Mouse (Mus musculus) gastrocnemius, adult 18-20 months (tissue): ENCODE data around the gene Rab33b. TPM values are rescaled to one million over a fixed set of nuclear protein-coding genes. Genes with fewer than 3 reads are reported as not detected.

ENCODE experiments used
- DNase-seq: peaks from one replicate; pipeline ENCODE4 v3.0.0; 2021; ENCODE audit warnings: low spot score
- total RNA-seq, 2 experiments: library from RNA; stranded (reverse); gene quantifications; 2 replicates each; pipeline ENCODE4 v1.2.3; 2021

Rab33b gene
- total RNA-seq, 2 experiments from 2014 or later = 6.6 to 7.9 TPM

DNA sequence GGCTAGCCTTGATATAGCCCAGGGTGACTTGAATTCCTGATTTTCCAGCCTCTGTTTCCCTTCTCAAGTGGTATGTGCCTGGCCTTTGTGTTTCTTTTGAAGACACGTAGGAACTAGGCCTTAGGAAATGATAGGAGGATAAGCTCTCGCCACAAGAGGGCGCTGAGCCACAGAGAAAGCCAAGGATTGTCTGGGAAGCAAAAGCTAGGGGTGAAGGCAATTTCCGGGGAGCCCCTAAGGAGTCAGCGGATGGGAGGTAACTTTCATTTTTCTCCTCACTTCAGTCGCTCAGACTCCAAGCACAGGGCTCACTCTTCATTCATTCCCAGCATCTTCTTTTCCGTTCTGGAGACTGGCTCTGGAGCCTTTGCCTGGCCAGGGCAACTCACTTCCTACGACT is 27.2 kb downstream of the Rab33b start:
- peak; percentile 87 for DNase-seq

DNA sequence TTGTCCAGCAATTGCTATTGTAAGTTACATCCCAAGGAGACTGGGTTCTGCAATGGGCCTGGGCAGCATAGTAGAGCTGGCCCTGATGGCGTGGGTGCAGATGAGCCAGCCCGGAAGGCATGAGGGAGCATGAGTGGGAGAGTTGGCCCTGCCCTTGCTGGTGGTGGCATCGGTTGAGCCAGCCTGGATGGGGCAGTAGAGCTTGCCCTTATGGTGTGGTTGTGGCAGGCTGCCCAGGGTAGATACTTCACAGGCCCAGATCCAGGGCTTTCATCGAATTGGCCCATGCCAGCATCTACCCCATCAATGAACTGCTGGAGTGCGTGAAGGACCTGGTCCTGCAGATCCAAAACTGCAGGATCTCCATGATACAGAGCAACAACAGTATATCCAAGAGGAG is 28.3 kb downstream of the Rab33b start:
- no peak for DNase-seq

DNA sequence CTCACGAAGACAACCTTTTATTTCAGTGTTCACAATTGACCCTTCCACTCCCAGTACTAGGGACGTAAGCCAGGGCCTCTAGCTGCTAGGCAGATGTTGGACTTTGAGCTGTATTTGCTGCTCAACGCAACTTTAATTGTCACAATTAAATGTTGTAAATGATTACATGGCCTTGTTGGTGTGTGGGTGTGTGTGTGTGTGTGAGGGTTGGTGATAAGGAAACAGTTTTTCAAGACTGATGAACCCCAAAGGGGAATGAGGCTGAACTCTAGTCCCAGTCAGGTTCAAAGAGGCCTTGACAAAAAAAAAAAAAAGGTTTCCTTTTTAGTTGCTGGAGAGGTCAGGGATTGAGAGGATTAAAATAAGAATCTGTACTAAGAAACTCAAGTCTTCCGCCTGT is 33.7 kb downstream of the Rab33b start:
- DNase-seq = no peak

GRCm38 (mm10) chr3:51517878-51518762 is 34.4 kb downstream of the Rab33b start:
- DNase-seq = no peak

- no peak for DNase-seq
Measured at GRCm38 (mm10) chr3:51518763-51519121, 35.0 kb downstream of the Rab33b start.

DNA sequence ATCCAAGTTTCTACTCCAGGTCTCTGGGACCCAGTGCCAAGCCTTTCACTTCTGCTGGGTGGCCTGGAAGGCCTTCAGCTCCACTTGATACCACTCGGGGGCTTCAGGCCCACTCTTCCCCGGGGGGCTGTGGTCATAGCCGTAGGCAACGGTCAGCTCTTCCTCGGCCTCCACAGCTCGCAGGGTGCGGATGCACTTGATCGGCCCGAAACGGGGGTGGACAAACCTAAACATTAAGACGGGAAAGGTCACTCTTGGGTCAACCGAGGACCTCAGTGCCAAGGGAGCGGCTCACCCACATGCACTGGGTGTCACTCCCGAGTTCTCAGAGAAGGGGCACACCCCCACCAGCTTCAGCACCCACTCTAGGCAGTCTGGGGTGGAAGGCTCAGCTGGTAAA is 37.5 kb downstream of the Rab33b start:
- DNase-seq = no peak

DNA sequence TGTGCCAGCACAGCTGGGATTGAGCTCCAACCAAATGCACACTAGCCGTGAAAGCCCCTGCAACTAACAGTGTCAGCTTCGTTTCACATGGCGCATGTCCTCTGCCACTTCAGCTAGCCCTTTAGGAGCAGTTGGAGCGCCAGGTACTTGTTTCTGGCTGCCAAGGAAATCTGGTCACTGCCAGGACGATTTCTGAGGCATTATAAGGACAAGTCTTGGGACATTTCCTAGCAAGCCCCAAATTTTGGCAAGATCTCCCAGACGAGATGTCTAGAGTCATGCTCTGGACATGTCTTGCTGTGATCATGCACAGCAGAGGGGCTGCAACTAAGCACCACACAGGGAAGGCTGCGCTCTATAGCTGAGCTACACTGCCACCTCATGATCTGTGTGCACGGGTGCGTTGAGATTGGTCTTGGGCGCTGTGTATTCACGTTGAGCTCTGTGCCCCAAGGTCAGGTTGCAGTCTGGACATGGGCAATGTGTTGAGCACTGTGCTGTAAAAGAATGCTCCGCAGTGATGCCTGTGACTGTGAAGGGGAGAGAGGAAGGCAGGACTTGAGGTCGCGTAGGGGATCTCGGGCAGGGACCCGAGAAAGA is 41.6 kb downstream of the Rab33b start:
- no peak for DNase-seq

DNA sequence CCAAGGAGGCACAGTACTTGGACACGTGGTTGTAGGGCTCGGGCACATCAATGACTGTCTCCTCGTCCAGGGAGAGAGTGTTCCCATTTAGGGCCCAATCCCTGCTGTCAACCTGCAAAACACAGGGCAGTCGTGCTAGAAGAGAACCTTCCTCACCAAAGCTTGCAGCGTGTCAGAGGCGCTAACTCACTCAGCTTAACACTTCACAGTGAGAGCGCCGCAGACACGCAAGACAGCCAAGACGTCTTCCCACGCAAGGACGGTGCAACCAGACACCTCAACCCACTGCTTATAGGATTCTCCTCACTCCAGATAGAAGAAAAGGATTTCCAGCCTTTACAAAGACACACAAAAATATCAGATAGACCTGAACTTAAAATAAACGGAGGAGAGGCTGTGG is 43.2 kb downstream of the Rab33b start:
- DNase-seq = no peak

GRCm38 (mm10) chr3:51531473-51532281 is 48.0 kb downstream of the Rab33b start:
- DNase-seq = peak; percentile 59

- no peak for DNase-seq
Measured at GRCm38 (mm10) chr3:51532282-51532620, 48.5 kb downstream of the Rab33b start.

- DNase-seq = no peak
Measured at GRCm38 (mm10) chr3:51533573-51533972, 49.9 kb downstream of the Rab33b start.

DNA sequence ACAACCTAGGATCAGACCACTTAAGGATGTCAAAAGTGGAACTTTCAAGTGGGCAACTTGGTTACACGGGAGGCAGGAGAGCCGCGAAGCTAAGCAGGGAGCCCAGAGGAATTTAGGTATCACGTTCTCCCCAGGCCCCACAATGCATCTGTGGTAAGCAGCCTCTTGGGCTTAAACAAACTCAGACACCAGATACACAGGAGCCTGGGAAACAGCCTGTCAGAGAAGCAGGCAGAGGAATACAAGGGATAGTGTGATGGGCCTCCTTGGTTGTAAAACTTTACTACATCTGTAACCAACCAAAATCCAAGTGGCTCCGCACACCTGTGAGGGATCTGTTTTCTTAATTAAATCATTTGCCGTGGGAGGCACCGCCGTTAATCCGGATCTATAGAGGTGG is 50.3 kb downstream of the Rab33b start:
- DNase-seq = no peak

DNA sequence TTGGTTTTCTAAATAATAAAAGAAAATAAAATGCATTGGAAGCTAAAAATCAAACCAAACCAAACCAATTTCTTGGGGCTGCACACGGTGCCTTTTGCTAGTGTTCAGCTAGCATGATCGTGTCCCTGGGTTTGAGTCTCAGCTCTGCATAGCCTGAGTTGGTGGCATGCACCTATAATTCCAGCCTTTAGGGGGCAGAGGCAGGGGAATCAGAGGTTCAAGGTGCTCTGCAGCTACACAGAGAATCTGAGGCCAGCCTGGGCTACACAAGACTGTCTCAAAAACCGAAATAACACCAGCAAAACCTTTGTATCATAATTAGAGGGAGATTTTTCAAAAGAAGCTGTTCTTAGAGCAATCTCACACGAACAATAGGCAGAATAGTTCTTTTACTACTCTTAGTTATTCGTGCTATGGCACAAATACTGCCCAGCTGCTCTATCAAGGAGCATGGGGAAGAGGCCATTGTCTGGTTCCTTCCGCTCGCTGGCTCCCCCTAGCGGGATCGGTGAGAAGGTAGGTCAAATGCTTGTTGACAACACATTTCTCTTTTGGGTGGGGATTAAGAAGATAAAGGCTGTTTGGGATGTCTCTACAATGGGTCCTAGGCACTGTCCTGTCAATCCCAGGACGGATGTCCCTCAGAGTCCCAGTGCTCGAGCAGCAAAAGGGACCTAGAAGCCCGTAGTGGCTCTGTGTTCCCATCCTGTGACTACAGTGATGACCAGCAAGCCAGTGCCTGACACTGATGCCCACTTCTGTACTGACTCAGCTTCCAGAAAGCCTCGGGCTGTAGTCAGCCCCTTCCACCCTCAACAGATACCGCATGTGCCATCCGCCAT is 56.1 kb downstream of the Rab33b start:
- peak; percentile 67 for DNase-seq

GRCm38 (mm10) chr3:51540659-51541058 is 56.9 kb downstream of the Rab33b start:
- no peak for DNase-seq

DNA sequence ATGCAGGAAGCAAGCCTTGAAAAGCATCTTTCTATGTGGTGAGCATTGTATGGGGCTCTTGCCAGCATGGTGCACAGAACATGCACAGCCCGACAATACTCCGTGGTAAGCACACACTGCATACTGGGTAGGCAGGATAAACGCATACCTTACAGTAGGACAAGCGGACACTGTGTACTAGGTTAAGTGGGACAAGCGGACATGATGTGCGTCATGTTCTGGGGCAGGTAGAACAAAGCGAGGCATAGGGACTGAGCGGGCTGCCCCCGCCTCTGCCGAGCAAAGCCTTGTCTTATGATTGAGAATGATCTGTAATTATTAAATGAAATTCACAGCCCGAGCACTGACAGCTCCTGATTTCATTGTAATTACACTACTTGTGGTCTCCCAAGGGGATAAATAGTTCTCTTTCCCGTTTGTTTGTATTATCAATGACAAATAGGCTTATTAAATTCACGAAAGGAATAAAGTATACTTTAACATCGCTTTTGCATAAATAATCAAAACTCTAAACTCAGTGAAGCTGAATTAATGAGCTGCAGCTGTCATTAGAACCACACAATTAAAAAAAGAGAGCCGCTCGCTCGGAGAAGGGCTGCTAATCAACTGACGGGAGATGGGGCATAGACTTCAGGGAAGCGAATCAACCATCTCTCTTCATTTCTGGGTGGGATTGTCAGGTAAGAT is 60.9 kb downstream of the Rab33b start:
- DNase-seq = no peak

Other genes starting within 250 kb of the Rab33b start
- gene Elf2, start 143.3 kb upstream of the Rab33b start, total RNA-seq = 10 to 100 TPM; 38.5 to 43.6 TPM
- gene Mgarp, start 87.2 kb upstream of the Rab33b start, total RNA-seq = under 1 TPM in 1 of 2 experiments, not detected in 1; 0.25 TPM
- gene Ndufc1, start 74.9 kb upstream of the Rab33b start, total RNA-seq = 1,000 to 10,000 TPM in 1 of 2 experiments, 100 to 1,000 TPM in 1; 945 to 1,002 TPM
- gene Naa15, start 68.8 kb upstream of the Rab33b start, total RNA-seq = 10 to 100 TPM; 40.4 to 47.5 TPM
- gene Setd7, start 77.0 kb downstream of the Rab33b start, total RNA-seq = 100 to 1,000 TPM; 151 to 156 TPM
- under 1 TPM in 1 of 2 experiments, not detected in 1; 0.37 TPM for gene Mgst2, start 176.4 kb downstream of the Rab33b start, total RNA-seq